ENCODE assay signal across 7 mouse cellular contexts in genomic region chr1:134753751-134754630, GRCm38 (mm10).
A peak's percentile ranks its signal among the peaks of the same experiment; 100 is the strongest.
DNase-seq lines count a peak whose midpoint lies in the region; ATAC-seq and TF ChIP-seq lines count a peak whose summit lies in the region.

No protein-coding gene starts in this region.

- H3K4me1 ChIP-seq in neural tube, embryonic 15.5 days = peaks cover 37% of the 10 kb centered on the region
- peaks cover 13% of the 10 kb centered on the region for H3K4me1 ChIP-seq in embryonic fibroblast, embryonic 13.5 days (ENCODE audit: control insufficient read depth, insufficient read depth, low read length)
- peaks cover 61% of the 10 kb centered on the region for H3K4me1 ChIP-seq in intestine, embryonic 15.5 days (replicated peaks)
- H3K4me1 ChIP-seq in stomach, postnatal 0 days (replicated peaks; ENCODE audit: control insufficient read depth, insufficient read depth) = peaks cover 14% of the 10 kb centered on the region

- H3K4me2 ChIP-seq in neural tube, embryonic 15.5 days = no peak overlapping the region
- H3K4me2 ChIP-seq in intestine, embryonic 15.5 days (replicated peaks) = peak overlapping the region; percentile 14; the same call in 1 of the 2 replicates
- no peak overlapping the region for H3K4me2 ChIP-seq in stomach, postnatal 0 days (replicated peaks; ENCODE audit: low read depth)

- H3K36me3 ChIP-seq in neural tube, embryonic 15.5 days = no peaks in the 10 kb centered on the region
- peaks cover 6% of the 10 kb centered on the region; the same call in 1 of the 2 replicates for H3K36me3 ChIP-seq in intestine, embryonic 15.5 days
- H3K36me3 ChIP-seq in stomach, postnatal 0 days (ENCODE audit: control insufficient read depth, insufficient read depth, low read length) = 0 out of 2 replicates have a peak, but pooled peaks cover 5% of the 10 kb centered on the region

- TF ChIP-seq POLR2A in embryonic fibroblast, embryonic 13.5 days (IDR thresholded peaks at IDR 0.05; ENCODE audit: low read depth, low read length) = no peak

- H3K9ac ChIP-seq in neural tube, embryonic 15.5 days (replicated peaks) = no peak overlapping the region
- peak overlapping the region; percentile 23; the same call in 1 of the 2 replicates for H3K9ac ChIP-seq in intestine, embryonic 15.5 days
- 0 out of 2 replicates have a peak overlapping the region, but pooled peaks have one; percentile 43 for H3K9ac ChIP-seq in stomach, postnatal 0 days (ENCODE audit: low read length)

- TF ChIP-seq CTCF in embryonic fibroblast, embryonic 13.5 days (IDR thresholded peaks at IDR 0.05; ENCODE audit: borderline replicate concordance, insufficient read depth, low read length) = no peak
- TF ChIP-seq CTCF in stomach, postnatal 0 days (IDR thresholded peaks at IDR 0.05; ENCODE audit: low read depth) = peak; percentile 37; the same call in 1 of the 2 replicates

- 75% methylated on average over 13 of the region's 13 CpGs for WGBS in neural tube, embryonic 15.5 days
- WGBS in intestine, embryonic 15.5 days = 42% methylated on average over 13 of the region's 13 CpGs
- 34% methylated on average over 13 of the region's 13 CpGs for WGBS in stomach, postnatal 0 days

- H3K27ac ChIP-seq in neural tube, embryonic 15.5 days (replicated peaks) = 0 out of 2 replicates have a peak overlapping the region, but pooled peaks have one; percentile 28
- 0 out of 2 replicates have a peak overlapping the region, but pooled peaks have one; percentile 5 for H3K27ac ChIP-seq in embryonic fibroblast, embryonic 13.5 days (ENCODE audit: insufficient read depth, low read length)
- H3K27ac ChIP-seq in intestine, embryonic 15.5 days = peak overlapping the region; percentile 88
- peak overlapping the region; percentile 86 for H3K27ac ChIP-seq in stomach, postnatal 0 days (replicated peaks)

- H3K27me3 ChIP-seq in neural tube, embryonic 15.5 days (replicated peaks) = no peaks in the 10 kb centered on the region
- H3K27me3 ChIP-seq in intestine, embryonic 15.5 days (replicated peaks) = no peaks in the 10 kb centered on the region
- H3K27me3 ChIP-seq in stomach, postnatal 0 days (ENCODE audit: control insufficient read depth, insufficient read depth, low read length) = no peaks in the 10 kb centered on the region

- ATAC-seq in neural tube, embryonic 15.5 days (ENCODE audit: low FRiP score) = no peak
- ATAC-seq in intestine, embryonic 15.5 days = peak; percentile 68
- ATAC-seq in stomach, postnatal 0 days (ENCODE audit: low FRiP score, low TSS enrichment) = peak; percentile 69; the same call in 1 of the 2 replicates

- TF ChIP-seq EP300 in stomach, postnatal 0 days (optimal IDR thresholded peaks at IDR 0.05) = no peak

- H3K9me3 ChIP-seq in neural tube, embryonic 15.5 days (replicated peaks) = no peaks in the 10 kb centered on the region
- H3K9me3 ChIP-seq in intestine, embryonic 15.5 days = no peaks in the 10 kb centered on the region
- H3K9me3 ChIP-seq in stomach, postnatal 0 days (ENCODE audit: control insufficient read depth, low read length) = no peaks in the 10 kb centered on the region

- DNase-seq in neural tube, embryonic 10.5 days (ENCODE audit: extremely low spot score, low spot score) = no peak
- DNase-seq in stomach, postnatal 0 days (ENCODE audit: low spot score) = peak; percentile 42
- no peak for DNase-seq in layer of hippocampus, adult 9-11 months
- no peak for DNase-seq in adipocyte (ENCODE audit: low spot score)

- no peak overlapping the region for H3K4me3 ChIP-seq in neural tube, embryonic 15.5 days (replicated peaks)
- no peak overlapping the region for H3K4me3 ChIP-seq in embryonic fibroblast, embryonic 13.5 days (ENCODE audit: insufficient read depth, low read length)
- no peak overlapping the region for H3K4me3 ChIP-seq in intestine, embryonic 15.5 days (replicated peaks)
- no peak overlapping the region for H3K4me3 ChIP-seq in stomach, postnatal 0 days (ENCODE audit: low read depth, low read length)

Comparison
In these comparisons a context has a peak if more than half of its experiments do, and no peak if none do; other contexts are left out.
1. H3K27ac ChIP-seq: peak in every context shown above with its lines; median percentile 88 in intestine, embryonic 15.5 days; 86 in stomach, postnatal 0 days; 28 in neural tube, embryonic 15.5 days; 5 in embryonic fibroblast, embryonic 13.5 days.